Mouse (Mus musculus) bone marrow macrophage, adult 2 months (primary cell): ENCODE measurements around the gene Marc2.

Experiments
- CTCF ChIP-seq: IDR thresholded peaks from 2 replicates; pipeline ENCODE4 v1.5.1; 2012; ENCODE audit warnings: low read depth, mild to moderate bottlenecking, low read length, moderate library complexity
- POLR2A ChIP-seq: IDR thresholded peaks from 2 replicates; pipeline ENCODE4 v1.6.1; 2012; ENCODE audit warnings: mild to moderate bottlenecking, low read depth, low read length, borderline replicate concordance

GRCm38 (mm10) chr1:184829897-184830296, 16.4 kb downstream of the Marc2 start:
- TF ChIP-seq CTCF = no peak
- TF ChIP-seq POLR2A = no peak
